Mouse (Mus musculus) adipocyte (in vitro differentiated cells): Measurements from ENCODE around the gene Akr7a5.

Source experiments
- DNase-seq: peaks from one replicate; pipeline ENCODE4 v3.0.0-alpha.2; 2016; ENCODE audit warnings: low spot score

The Akr7a5 gene

GRCm38 (mm10) chr4:139310171-139310898 lies at the start of gene Akr7a5, which contains the start of gene Pqlc2:
Gene Akr7a5, plus strand, starts transcription at chr4:139310744.
Gene Pqlc2, minus strand, starts transcription at chr4:139310708.
- peak; percentile 89 for DNase-seq

GRCm38 (mm10) chr4:139262981-139263380 lies 47.6 kb upstream of the Akr7a5 start:
- DNase-seq = no peak

- no peak for DNase-seq
Measured at GRCm38 (mm10) chr4:139265783-139266499, 44.6 kb upstream of the Akr7a5 start.

- DNase-seq = no peak
Measured at GRCm38 (mm10) chr4:139266500-139266865, 44.1 kb upstream of the Akr7a5 start.

- no peak for DNase-seq
Measured at GRCm38 (mm10) chr4:139267335-139267734, 43.2 kb upstream of the Akr7a5 start.

DNA sequence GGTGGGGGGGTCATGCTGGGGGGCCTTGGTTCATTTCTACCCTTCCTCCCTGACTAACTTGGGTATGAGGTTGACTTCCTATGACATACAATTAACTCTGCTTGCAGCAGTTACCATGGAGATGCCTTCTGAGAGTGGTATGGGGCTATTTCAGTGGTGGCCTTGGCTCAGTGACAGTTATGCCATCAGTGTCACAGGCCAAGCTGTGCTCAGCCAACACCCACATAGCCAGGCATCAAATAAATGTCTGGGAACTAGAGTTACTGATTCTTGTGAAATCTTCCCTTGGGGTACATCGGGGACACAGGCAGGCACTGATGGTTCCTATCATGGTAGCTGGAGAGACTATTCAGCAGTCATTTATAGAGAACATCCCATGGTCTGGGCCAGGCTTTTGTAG lies 42.3 kb upstream of the Akr7a5 start:
- peak; percentile 52 for DNase-seq

- DNase-seq = no peak
Measured at GRCm38 (mm10) chr4:139270168-139270567, 40.4 kb upstream of the Akr7a5 start.

DNA sequence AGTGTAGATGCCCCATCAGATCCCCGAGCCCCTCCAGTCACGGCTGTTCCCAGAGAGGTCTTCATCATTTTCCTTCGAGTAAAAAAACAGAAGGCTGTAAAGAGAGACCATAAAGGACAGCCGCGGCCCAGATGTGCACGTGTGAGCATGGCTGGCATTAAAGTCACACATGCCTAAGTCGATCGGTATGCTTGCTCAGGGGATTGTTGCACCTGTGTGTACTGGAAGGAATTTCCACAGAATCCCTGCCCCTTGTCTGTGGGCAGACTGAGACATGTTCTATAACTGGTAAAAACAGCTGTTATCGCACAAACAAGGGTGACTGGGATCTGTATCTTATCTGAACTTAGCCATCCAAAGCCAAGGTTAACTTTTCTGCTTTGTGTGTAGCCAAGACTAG lies 39.0 kb upstream of the Akr7a5 start:
- no peak for DNase-seq

- no peak for DNase-seq
Measured at GRCm38 (mm10) chr4:139272951-139273680, 37.4 kb upstream of the Akr7a5 start.

GRCm38 (mm10) chr4:139274573-139274972 lies 36.0 kb upstream of the Akr7a5 start:
- no peak for DNase-seq

- DNase-seq = no peak
Measured at GRCm38 (mm10) chr4:139276411-139276810, 34.1 kb upstream of the Akr7a5 start.

DNA sequence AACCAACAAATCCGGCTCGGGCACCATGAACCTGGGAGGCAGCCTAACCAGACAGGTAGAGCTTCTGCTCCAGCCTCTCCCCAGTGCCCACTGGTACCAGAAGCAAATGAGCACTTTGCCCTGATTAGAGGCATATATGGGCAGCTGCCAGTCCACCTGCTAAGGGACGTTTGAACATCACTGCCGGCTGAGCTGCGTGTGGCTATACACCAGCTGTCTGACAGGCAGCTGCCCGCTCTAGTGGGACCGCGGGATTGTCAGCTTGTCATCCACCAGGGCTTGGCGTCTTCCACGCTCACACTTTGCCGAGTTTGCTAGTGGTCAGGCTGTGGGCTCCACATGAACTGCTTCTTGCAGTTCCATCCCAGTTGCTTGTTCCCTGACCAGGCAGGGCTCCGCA lies 30.0 kb upstream of the Akr7a5 start:
- no peak for DNase-seq

- DNase-seq = no peak
Measured at GRCm38 (mm10) chr4:139281791-139282345, 28.7 kb upstream of the Akr7a5 start.

DNA sequence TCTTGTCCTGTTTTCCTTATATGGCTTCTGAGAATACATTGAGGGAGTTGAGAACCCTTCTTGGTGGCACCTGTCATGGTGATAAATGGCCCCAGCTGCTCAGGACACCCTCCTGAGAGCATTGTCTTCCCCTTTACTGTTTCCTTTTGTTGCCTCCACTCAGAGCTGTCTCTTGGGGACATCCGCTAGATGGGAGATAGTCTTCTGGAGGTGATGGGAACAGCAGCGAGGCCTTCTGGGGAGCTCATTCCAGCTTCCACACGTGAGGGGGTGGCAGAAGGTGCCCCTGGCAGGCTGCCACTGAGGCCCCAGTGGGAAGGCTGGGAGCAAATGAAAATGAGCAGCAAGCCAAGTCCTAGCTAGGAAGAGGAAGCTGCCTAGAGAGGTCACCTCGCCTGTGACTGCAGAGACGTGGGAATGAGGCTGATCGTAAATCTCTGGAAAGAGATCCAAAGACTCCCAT lies 27.6 kb upstream of the Akr7a5 start:
- DNase-seq = no peak

DNA sequence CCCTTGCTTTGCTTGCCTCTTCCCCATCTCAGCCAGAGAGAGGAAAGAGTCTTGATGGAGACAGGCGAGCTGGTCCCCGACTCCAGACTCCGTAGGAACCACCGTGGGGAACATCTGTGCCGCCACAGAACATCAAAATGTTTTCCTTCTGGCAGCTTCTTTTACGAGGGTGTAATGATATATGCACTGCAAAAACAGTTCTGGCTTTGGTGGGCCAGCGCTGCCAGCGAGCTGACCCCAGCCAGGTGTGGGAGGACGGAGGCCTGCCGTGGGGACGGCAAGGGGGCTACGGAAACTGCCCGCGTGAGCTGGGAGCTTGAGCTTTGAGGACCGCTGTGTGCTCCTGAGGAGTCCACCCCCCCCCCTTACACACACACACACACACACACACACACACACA lies 25.7 kb upstream of the Akr7a5 start:
- no peak for DNase-seq

DNA sequence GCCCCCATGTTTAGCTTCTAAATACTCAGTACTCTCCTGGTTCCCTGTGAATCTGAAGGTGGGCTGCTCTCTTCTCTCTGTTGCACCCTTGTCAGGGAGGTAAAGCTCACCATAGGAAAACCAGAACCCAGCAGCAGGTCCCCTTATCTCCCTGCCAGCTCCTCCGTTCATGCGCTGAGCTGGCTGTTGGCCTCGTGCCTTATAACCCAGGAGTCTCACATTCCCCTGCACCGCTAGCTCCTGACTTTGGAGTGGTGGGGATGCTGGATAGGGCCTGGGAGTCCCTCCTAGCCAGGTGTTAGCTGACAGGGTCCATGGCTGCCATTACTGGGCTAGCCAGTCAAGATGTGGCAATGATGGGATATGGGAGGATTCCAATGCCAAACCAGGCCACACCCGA lies 24.3 kb upstream of the Akr7a5 start:
- no peak for DNase-seq

- DNase-seq = peak; percentile 58
Measured at GRCm38 (mm10) chr4:139287122-139287863, 23.3 kb upstream of the Akr7a5 start.

DNA sequence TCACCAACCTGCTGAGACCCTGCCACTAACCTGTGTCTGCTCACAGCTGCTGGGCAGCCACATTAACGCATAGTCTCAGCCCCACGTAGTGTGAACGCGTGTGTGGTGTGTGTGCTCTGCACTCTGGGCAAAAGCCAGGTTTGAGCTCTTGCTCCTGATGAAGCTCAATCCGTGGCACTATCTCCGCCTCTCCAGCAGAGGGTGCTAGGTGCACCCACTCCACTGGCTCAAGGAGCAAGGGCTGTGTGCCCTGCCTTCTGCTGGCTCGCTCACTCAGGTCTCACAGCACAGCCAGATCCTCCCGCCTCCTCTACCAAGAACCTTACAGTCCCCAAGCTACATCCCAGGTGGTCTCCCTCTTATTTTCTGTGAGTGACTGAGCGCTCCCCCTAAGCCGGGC lies 21.5 kb upstream of the Akr7a5 start:
- DNase-seq = peak; percentile 81

- no peak for DNase-seq
Measured at GRCm38 (mm10) chr4:139291099-139291498, 19.4 kb upstream of the Akr7a5 start.

DNA sequence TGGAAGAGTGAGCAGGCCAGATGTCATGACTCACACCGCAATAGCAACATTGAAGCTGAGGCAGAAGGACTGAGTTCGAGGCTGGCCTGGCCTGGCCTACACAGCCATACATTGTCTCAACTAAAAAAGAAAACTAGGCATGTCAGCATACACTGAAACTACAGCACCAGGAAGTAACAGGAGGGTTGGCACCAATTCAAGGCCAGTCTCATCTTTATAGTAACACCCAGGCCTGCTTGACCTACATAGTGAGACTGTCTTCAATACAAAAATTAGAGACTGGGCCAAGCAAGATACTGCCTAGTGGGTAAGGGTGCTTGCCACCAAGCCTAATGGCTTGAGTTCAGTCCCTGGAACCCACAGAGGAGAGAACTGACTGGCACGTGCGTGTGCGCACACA lies 18.5 kb upstream of the Akr7a5 start:
- DNase-seq = peak; percentile 45

GRCm38 (mm10) chr4:139297566-139297965 lies 13.0 kb upstream of the Akr7a5 start:
- peak; percentile 65 for DNase-seq
